Mouse (Mus musculus): ENCODE measurements around the gene Lypd3.
A peak's percentile ranks its signal among the peaks of the same experiment; 100 is the strongest.

The Lypd3 gene

GRCm38 (mm10) chr7:24636264-24636663, at the start of gene Lypd3:
Lypd3 (plus strand) TSS chr7:24636550.
- no peak for DNase-seq

GRCm38 (mm10) chr7:24586828-24587227, 49.5 kb upstream of the Lypd3 start:
- DNase-seq, result no peak

- DNase-seq, result peak; percentile 62 to 72
These were observed 48.8 kb upstream of the Lypd3 start, which contains the start of the genes Ethe1 and Zfp575 for GRCm38 (mm10) chr7:24587330-24588105. Ethe1 (plus strand) TSS chr7:24587543. Zfp575 (minus strand) TSS chr7:24587641.

- DNase-seq, result peak in 1 of 2 experiments; percentile 33
These were observed 48.0 kb upstream of the Lypd3 start for GRCm38 (mm10) chr7:24588336-24588735.

- DNase-seq, result no peak
These were observed 44.6 kb upstream of the Lypd3 start for GRCm38 (mm10) chr7:24591735-24592134.

GRCm38 (mm10) chr7:24592163-24592562, 44.2 kb upstream of the Lypd3 start:
- no peak for DNase-seq

GRCm38 (mm10) chr7:24592781-24593180, 43.6 kb upstream of the Lypd3 start:
- DNase-seq, result no peak

- DNase-seq, result peak; percentile 81 to 86
These were observed 42.6 kb upstream of the Lypd3 start for GRCm38 (mm10) chr7:24593621-24594308.

- DNase-seq, result no peak
These were observed 42.0 kb upstream of the Lypd3 start for GRCm38 (mm10) chr7:24594309-24594803.

GRCm38 (mm10) chr7:24595464-24595863, 40.9 kb upstream of the Lypd3 start:
- DNase-seq, result no peak

GRCm38 (mm10) chr7:24598121-24598520, 38.2 kb upstream of the Lypd3 start:
- no peak for DNase-seq

- no peak for DNase-seq
These were observed 36.9 kb upstream of the Lypd3 start for GRCm38 (mm10) chr7:24599211-24600067.

- peak; percentile 90 to 95 for DNase-seq
These were observed 35.3 kb upstream of the Lypd3 start for GRCm38 (mm10) chr7:24600941-24601597.

GRCm38 (mm10) chr7:24605561-24605960, 30.8 kb upstream of the Lypd3 start:
- DNase-seq, result no peak

GRCm38 (mm10) chr7:24606046-24606445, 30.3 kb upstream of the Lypd3 start:
- DNase-seq, result no peak

- DNase-seq, result peak in 1 of 2 experiments; percentile 82
These were observed 28.3 kb upstream of the Lypd3 start for GRCm38 (mm10) chr7:24608017-24608416.

GRCm38 (mm10) chr7:24608561-24608960, 27.8 kb upstream of the Lypd3 start:
- DNase-seq, result peak; percentile 68 to 80

GRCm38 (mm10) chr7:24610144-24610878, 26.0 kb upstream of the Lypd3 start, which contains the start of gene Phldb3:
Phldb3 (plus strand) TSS chr7:24610763.
- peak; percentile 67 to 79 for DNase-seq

- peak; percentile 95 to 98 for DNase-seq
These were observed 25.4 kb upstream of the Lypd3 start for GRCm38 (mm10) chr7:24610879-24611494.

GRCm38 (mm10) chr7:24611709-24612108, 24.6 kb upstream of the Lypd3 start:
- DNase-seq, result no peak
